Mouse (Mus musculus): ENCODE measurements around the gene Sgpp2. TPM values are rescaled to one million over a fixed set of nuclear protein-coding genes. Genes with fewer than 3 reads are reported as not detected.
A peak's percentile ranks its signal among the peaks of the same experiment; 100 is the strongest.

Sgpp2 gene
- polyA plus RNA-seq, 1 experiment from 2014 or later, result 4.3 TPM

GRCm38 (mm10) chr1:78318089-78318760 is 8.1 kb downstream of the Sgpp2 start:
- ATAC-seq (ENCODE audit: insufficient number of reproducible peaks, insufficient read depth, low FRiP score, low TSS enrichment, low read depth), result no peak
- WGBS, result 86% methylated on average over 13 of the region's 13 CpGs

GRCm38 (mm10) chr1:78320291-78320690 is 10.1 kb downstream of the Sgpp2 start:
- WGBS, result 89% methylated on average over 3 of the region's 3 CpGs
- no peaks in the 10 kb centered on the region for H3K27me3 ChIP-seq
- H3K27ac ChIP-seq, result no peak overlapping the region
- no peaks in the 10 kb centered on the region for H3K4me1 ChIP-seq
- no peak overlapping the region for H3K4me2 ChIP-seq
- H3K9me3 ChIP-seq, result no peaks in the 10 kb centered on the region
- no peak for ATAC-seq (ENCODE audit: insufficient number of reproducible peaks, insufficient read depth, low FRiP score, low TSS enrichment, low read depth)
- no peak overlapping the region for H3K4me3 ChIP-seq
- no peaks in the 10 kb centered on the region for H3K36me3 ChIP-seq
- no peak overlapping the region for H3K9ac ChIP-seq

More at GRCm38 (mm10) chr1:78318089-78318760, 8.1 kb downstream of the Sgpp2 start:
- no peak overlapping the region for H3K4me2 ChIP-seq
- no peaks in the 10 kb centered on the region for H3K4me1 ChIP-seq
- H3K4me3 ChIP-seq, result no peak overlapping the region
- H3K9ac ChIP-seq, result no peak overlapping the region
- H3K27ac ChIP-seq, result no peak overlapping the region
- H3K9me3 ChIP-seq, result no peaks in the 10 kb centered on the region
- H3K36me3 ChIP-seq, result no peaks in the 10 kb centered on the region
- H3K27me3 ChIP-seq, result no peaks in the 10 kb centered on the region

GRCm38 (mm10) chr1:78322098-78322778 is 12.1 kb downstream of the Sgpp2 start:
- 71% methylated on average over 7 of the region's 7 CpGs for WGBS
- ATAC-seq (ENCODE audit: insufficient number of reproducible peaks, insufficient read depth, low FRiP score, low TSS enrichment, low read depth), result no peak

GRCm38 (mm10) chr1:78322844-78323243 is 12.7 kb downstream of the Sgpp2 start:
- Histone ChIP-seq H3K9ac (no peak overlapping the region), H3K27ac (no peak overlapping the region), H3K4me1 (no peaks in the 10 kb centered on the region), H3K4me2 (no peak overlapping the region), H3K4me3 (no peak overlapping the region), H3K36me3 (no peaks in the 10 kb centered on the region), H3K27me3 (no peaks in the 10 kb centered on the region), H3K9me3 (no peaks in the 10 kb centered on the region)
- ATAC-seq (ENCODE audit: insufficient number of reproducible peaks, insufficient read depth, low FRiP score, low TSS enrichment, low read depth), result no peak
- 76% methylated on average over 8 of the region's 8 CpGs for WGBS

More at GRCm38 (mm10) chr1:78322098-78322778, 12.1 kb downstream of the Sgpp2 start:
- H3K4me3 ChIP-seq, result no peak overlapping the region
- H3K36me3 ChIP-seq, result no peaks in the 10 kb centered on the region
- H3K4me1 ChIP-seq, result no peaks in the 10 kb centered on the region
- H3K9me3 ChIP-seq, result no peaks in the 10 kb centered on the region
- no peak overlapping the region for H3K27ac ChIP-seq
- H3K4me2 ChIP-seq, result no peak overlapping the region
- H3K27me3 ChIP-seq, result no peaks in the 10 kb centered on the region
- no peak overlapping the region for H3K9ac ChIP-seq

GRCm38 (mm10) chr1:78324044-78324443 is 13.9 kb downstream of the Sgpp2 start:
- no peaks in the 10 kb centered on the region for H3K36me3 ChIP-seq
- ATAC-seq (ENCODE audit: insufficient number of reproducible peaks, insufficient read depth, low FRiP score, low TSS enrichment, low read depth), result no peak
- H3K9ac ChIP-seq, result no peak overlapping the region
- no peaks in the 10 kb centered on the region for H3K4me1 ChIP-seq
- H3K4me2 ChIP-seq, result no peak overlapping the region
- H3K27me3 ChIP-seq, result no peaks in the 10 kb centered on the region
- 74% methylated on average over 6 of the region's 6 CpGs for WGBS
- no peaks in the 10 kb centered on the region for H3K9me3 ChIP-seq
- no peak overlapping the region for H3K27ac ChIP-seq
- no peak overlapping the region for H3K4me3 ChIP-seq

GRCm38 (mm10) chr1:78325851-78326250 is 15.7 kb downstream of the Sgpp2 start:
- 77% methylated on average over 6 of the region's 6 CpGs for WGBS
- no peak for ATAC-seq (ENCODE audit: insufficient number of reproducible peaks, insufficient read depth, low FRiP score, low TSS enrichment, low read depth)
- no peaks in the 10 kb centered on the region for H3K4me1 ChIP-seq
- H3K9ac ChIP-seq, result no peak overlapping the region
- no peaks in the 10 kb centered on the region for H3K27me3 ChIP-seq
- no peak overlapping the region for H3K27ac ChIP-seq
- H3K36me3 ChIP-seq, result no peaks in the 10 kb centered on the region
- no peaks in the 10 kb centered on the region for H3K9me3 ChIP-seq
- H3K4me2 ChIP-seq, result no peak overlapping the region
- H3K4me3 ChIP-seq, result no peak overlapping the region

- Histone ChIP-seq H3K27me3 (no peaks in the 10 kb centered on the region), H3K36me3 (no peaks in the 10 kb centered on the region), H3K9ac (no peak overlapping the region), H3K4me1 (peaks cover 4% of the 10 kb centered on the region; the same call in 1 of the 2 replicates), H3K4me3 (no peak overlapping the region), H3K4me2 (no peak overlapping the region), H3K27ac (no peak overlapping the region), H3K9me3 (no peaks in the 10 kb centered on the region)
- no peak for ATAC-seq (ENCODE audit: insufficient number of reproducible peaks, insufficient read depth, low FRiP score, low TSS enrichment, low read depth)
- WGBS, result 92% methylated on average over 4 of the region's 4 CpGs
These were observed 18.5 kb downstream of the Sgpp2 start for GRCm38 (mm10) chr1:78328646-78329045.

GRCm38 (mm10) chr1:78329861-78330260 is 19.7 kb downstream of the Sgpp2 start:
- no peak for ATAC-seq (ENCODE audit: insufficient number of reproducible peaks, insufficient read depth, low FRiP score, low TSS enrichment, low read depth)
- 89% methylated on average over 1 of the region's 1 CpGs for WGBS
- H3K4me2 ChIP-seq, result no peak overlapping the region

GRCm38 (mm10) chr1:78330620-78331158 is 20.5 kb downstream of the Sgpp2 start:
- Histone ChIP-seq H3K4me3 (no peak overlapping the region), H3K4me2 (no peak overlapping the region), H3K27me3 (no peaks in the 10 kb centered on the region), H3K4me1 (peaks cover 10% of the 10 kb centered on the region), H3K36me3 (no peaks in the 10 kb centered on the region), H3K27ac (no peak overlapping the region), H3K9ac (no peak overlapping the region), H3K9me3 (no peaks in the 10 kb centered on the region)
- WGBS, result 71% methylated on average over 5 of the region's 5 CpGs
- no peak for ATAC-seq (ENCODE audit: insufficient number of reproducible peaks, insufficient read depth, low FRiP score, low TSS enrichment, low read depth)

More at GRCm38 (mm10) chr1:78329861-78330260, 19.7 kb downstream of the Sgpp2 start:
- H3K27ac ChIP-seq, result no peak overlapping the region
- H3K9ac ChIP-seq, result no peak overlapping the region
- no peaks in the 10 kb centered on the region for H3K36me3 ChIP-seq
- no peak overlapping the region for H3K4me3 ChIP-seq
- no peaks in the 10 kb centered on the region for H3K27me3 ChIP-seq
- peaks cover 10% of the 10 kb centered on the region for H3K4me1 ChIP-seq
- H3K9me3 ChIP-seq, result no peaks in the 10 kb centered on the region

GRCm38 (mm10) chr1:78337726-78338125 is 27.6 kb downstream of the Sgpp2 start:
- no peaks in the 10 kb centered on the region for H3K36me3 ChIP-seq
- 67% methylated on average over 7 of the region's 7 CpGs for WGBS
- peak overlapping the region; percentile 21 for H3K4me2 ChIP-seq
- H3K27me3 ChIP-seq, result no peaks in the 10 kb centered on the region
- H3K27ac ChIP-seq, result peak overlapping the region; percentile 12; the same call in 1 of the 2 replicates
- ATAC-seq (ENCODE audit: insufficient number of reproducible peaks, insufficient read depth, low FRiP score, low TSS enrichment, low read depth), result no peak
- H3K9me3 ChIP-seq, result no peaks in the 10 kb centered on the region
- H3K4me1 ChIP-seq, result peaks cover 35% of the 10 kb centered on the region
- no peak overlapping the region for H3K4me3 ChIP-seq
- no peak overlapping the region for H3K9ac ChIP-seq

- no peak overlapping the region for H3K9ac ChIP-seq
- no peaks in the 10 kb centered on the region for H3K9me3 ChIP-seq
- H3K4me2 ChIP-seq, result peak overlapping the region; percentile 21
- peak overlapping the region; percentile 12; the same call in 1 of the 2 replicates for H3K27ac ChIP-seq
- H3K36me3 ChIP-seq, result no peaks in the 10 kb centered on the region
- 29% methylated on average over 9 of the region's 9 CpGs for WGBS
- H3K27me3 ChIP-seq, result no peaks in the 10 kb centered on the region
- H3K4me3 ChIP-seq, result no peak overlapping the region
- peaks cover 34% of the 10 kb centered on the region for H3K4me1 ChIP-seq
- ATAC-seq (ENCODE audit: insufficient number of reproducible peaks, insufficient read depth, low FRiP score, low TSS enrichment, low read depth), result 0 out of 2 replicates have a peak, but pooled peaks have one; percentile 59
These were observed 28.1 kb downstream of the Sgpp2 start for GRCm38 (mm10) chr1:78338212-78338611.

- Histone ChIP-seq H3K9ac (no peak overlapping the region), H3K4me2 (no peak overlapping the region), H3K36me3 (no peaks in the 10 kb centered on the region), H3K4me1 (peaks cover 32% of the 10 kb centered on the region), H3K27me3 (no peaks in the 10 kb centered on the region), H3K4me3 (no peak overlapping the region), H3K9me3 (no peaks in the 10 kb centered on the region), H3K27ac (no peak overlapping the region)
- no peak for ATAC-seq (ENCODE audit: insufficient number of reproducible peaks, insufficient read depth, low FRiP score, low TSS enrichment, low read depth)
- WGBS, result 69% methylated on average over 5 of the region's 5 CpGs
These were observed 29.8 kb downstream of the Sgpp2 start for GRCm38 (mm10) chr1:78339941-78340340.
